Mouse (Mus musculus) myocyte (in vitro differentiated cells): ENCODE data around the gene Hadhb.

Source experiments
- E2F4 ChIP-seq: IDR thresholded peaks from one replicate; pipeline ENCODE4 v1.6.1; 2011; ENCODE audit warnings: mild to moderate bottlenecking, control low read depth, moderate library complexity; ENCODE audit not compliant: insufficient read depth
- MAX ChIP-seq: IDR thresholded peaks from one replicate; pipeline ENCODE4 v1.6.1; 2011; ENCODE audit warnings: low read depth, mild to moderate bottlenecking, control low read depth
- POLR2A ChIP-seq: IDR thresholded peaks from one replicate; pipeline ENCODE4 v1.6.1; 2011; ENCODE audit warnings: low read depth, mild to moderate bottlenecking, control low read depth, moderate library complexity; ENCODE audit not compliant: insufficient read length
- USF1 ChIP-seq: IDR thresholded peaks from one replicate; pipeline ENCODE4 v1.6.1; 2011; ENCODE audit warnings: low read depth, mild to moderate bottlenecking, control low read depth, moderate library complexity

GRCm38 (mm10) chr5:30152007-30152406 lies 3.0 kb upstream of the Hadhb start:
- no peak for TF ChIP-seq POLR2A
- TF ChIP-seq USF1: no peak
- no peak for TF ChIP-seq MAX
- no peak for TF ChIP-seq E2F4
